Mouse (Mus musculus): ENCODE results near the gene Fam118a.

The Fam118a gene

GRCm38 (mm10) chr15:85072651-85073050, 43.9 kb downstream of the Fam118a start:
- DNase-seq (ENCODE audit: extremely low spot score), result no peak

- DNase-seq (ENCODE audit: extremely low spot score), result no peak
Measured at GRCm38 (mm10) chr15:85085641-85086040, 56.9 kb downstream of the Fam118a start.

Measured in embryo, embryonic 9.5 days (tissue).